Mouse (Mus musculus): ENCODE measurements around the gene Sh2d4b.

DNA sequence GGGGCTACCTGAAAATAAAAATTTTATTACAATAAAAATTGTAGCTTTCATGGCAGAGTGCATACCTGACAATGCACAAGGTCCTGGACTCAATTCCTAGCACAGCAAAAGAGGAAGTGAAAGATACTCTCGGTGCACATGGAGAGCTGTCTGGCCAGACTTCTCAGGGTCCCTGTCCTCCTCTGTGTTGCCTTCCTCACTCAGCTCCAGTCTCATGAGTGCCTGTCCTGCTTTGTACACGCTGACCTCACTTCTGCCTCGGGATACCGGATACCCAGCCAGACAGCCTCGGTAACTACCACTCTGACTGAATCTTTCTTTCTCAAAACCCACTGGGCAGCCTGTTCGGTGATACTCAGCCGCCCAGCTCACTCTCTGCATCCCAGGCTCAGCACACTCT, 40.3 kb upstream of the Sh2d4b start:
- no peak for TF ChIP-seq CTCF (IDR thresholded peaks at IDR 0.05; ENCODE audit: low read depth, low read length)
- TF ChIP-seq POLR2A (IDR thresholded peaks at IDR 0.05; ENCODE audit: borderline replicate concordance, low read depth, low read length) = no peak

Data from bone marrow macrophage, adult 2 months (primary cell).